Mouse (Mus musculus): ENCODE results near the gene Art5. TPM values are rescaled to one million over a fixed set of nuclear protein-coding genes. Genes with fewer than 3 reads are reported as not detected.

Art5 gene
- polyA plus RNA-seq, 1 experiment from 2014 or later: 1.9 TPM

DNA sequence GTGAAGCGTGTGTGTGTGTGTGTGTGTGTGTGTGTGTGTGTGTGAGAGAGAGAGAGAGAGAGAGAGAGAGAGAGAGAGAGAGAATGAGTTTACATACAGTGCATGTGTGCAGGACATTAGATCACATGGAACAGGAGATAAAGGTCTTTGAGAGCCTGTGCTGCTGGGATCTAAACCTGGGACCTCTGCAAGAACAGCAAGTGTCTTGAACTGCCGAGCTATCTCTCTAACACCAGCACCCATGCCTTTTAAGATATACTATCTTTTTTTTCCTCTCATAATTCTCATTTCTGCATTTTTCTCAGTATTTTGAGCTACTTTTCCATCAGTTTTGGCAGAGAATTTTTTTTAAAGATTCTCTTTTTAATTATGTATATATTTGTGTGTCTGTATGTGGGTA lies 5.7 kb downstream of the Art5 start:
- WGBS: 85% methylated on average over 2 of the region's 2 CpGs
- Histone ChIP-seq H3K9me3 (replicated peaks) (no peaks in the 10 kb centered on the region), H3K27ac (replicated peaks) (no peak overlapping the region), H3K4me1 (peaks cover 49% of the 10 kb centered on the region), H3K4me3 (no peak overlapping the region), H3K36me3 (no peaks in the 10 kb centered on the region), H3K27me3 (ENCODE audit: low read depth, poor library complexity, severe bottlenecking) (peaks cover 28% of the 10 kb centered on the region)
- DNase-seq (ENCODE audit: low spot score): no peak

GRCm38 (mm10) chr7:102102696-102103095 lies 6.6 kb downstream of the Art5 start:
- Histone ChIP-seq H3K4me1 (peaks cover 49% of the 10 kb centered on the region), H3K9me3 (replicated peaks) (no peaks in the 10 kb centered on the region), H3K27me3 (ENCODE audit: low read depth, poor library complexity, severe bottlenecking) (peaks cover 29% of the 10 kb centered on the region), H3K27ac (replicated peaks) (no peak overlapping the region), H3K4me3 (no peak overlapping the region), H3K36me3 (no peaks in the 10 kb centered on the region)
- WGBS: 45% methylated on average over 6 of the region's 6 CpGs
- no peak for DNase-seq (ENCODE audit: low spot score)

DNA sequence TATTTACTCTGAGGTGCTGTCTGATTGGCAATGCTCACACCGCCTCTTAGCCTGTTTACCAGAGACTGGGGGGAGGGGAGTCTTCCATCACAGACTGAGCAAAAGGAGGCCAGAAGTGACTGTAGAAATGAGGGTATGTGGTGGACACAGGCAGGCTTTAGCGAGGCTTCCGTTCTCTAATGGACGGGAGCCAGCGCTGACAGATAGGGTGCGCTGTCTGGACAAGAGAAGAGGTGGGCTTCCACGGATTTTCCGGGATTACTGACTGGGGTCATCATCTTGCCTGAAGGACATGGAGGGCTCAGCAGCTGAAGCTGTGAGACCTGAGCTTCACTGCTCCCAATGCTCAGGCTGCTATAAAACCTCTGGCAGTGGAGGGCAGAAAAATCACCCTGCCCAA lies 7.0 kb downstream of the Art5 start:
- Histone ChIP-seq H3K27me3 (ENCODE audit: low read depth, poor library complexity, severe bottlenecking) (peaks cover 26% of the 10 kb centered on the region), H3K9me3 (replicated peaks) (no peaks in the 10 kb centered on the region), H3K27ac (replicated peaks) (no peak overlapping the region), H3K36me3 (0 out of 2 replicates have a peak, but pooled peaks cover under 1% of the 10 kb centered on the region), H3K4me3 (no peak overlapping the region), H3K4me1 (peaks cover 48% of the 10 kb centered on the region)
- 47% methylated on average over 8 of the region's 8 CpGs for WGBS
- DNase-seq (ENCODE audit: low spot score): no peak

DNA sequence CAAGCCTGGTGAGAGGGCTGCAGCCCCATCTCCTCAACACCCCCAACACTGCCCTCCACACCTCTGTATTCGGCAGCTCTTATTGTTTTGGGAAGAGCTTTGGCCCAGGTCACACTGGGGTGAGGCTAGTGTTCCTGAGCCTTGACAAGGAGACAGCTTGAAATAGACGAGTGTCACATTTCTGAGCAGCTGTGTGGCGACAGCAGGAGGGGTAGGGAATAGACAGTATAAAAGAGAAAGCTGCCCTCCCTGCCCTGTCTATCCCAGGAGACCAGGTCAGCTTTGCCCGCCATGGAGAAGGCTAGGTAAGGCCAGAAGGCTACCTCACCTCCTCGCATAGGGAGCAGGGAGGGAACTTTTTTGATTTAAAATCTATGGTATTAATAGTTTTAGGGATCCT lies 7.8 kb downstream of the Art5 start, which contains the start of gene Art1:
Art1 (plus strand) TSS at position 257 of the 400 bp plus-strand sequence.
- no peak for DNase-seq (ENCODE audit: low spot score)
- 48% methylated on average over 5 of the region's 5 CpGs for WGBS
- Histone ChIP-seq H3K36me3 (0 out of 2 replicates have a peak, but pooled peaks cover 4% of the 10 kb centered on the region), H3K27me3 (ENCODE audit: low read depth, poor library complexity, severe bottlenecking) (peaks cover 23% of the 10 kb centered on the region), H3K9me3 (replicated peaks) (no peaks in the 10 kb centered on the region), H3K4me1 (peaks cover 41% of the 10 kb centered on the region), H3K4me3 (no peak within 1 kb of the TSS; the same call in 1 of the 2 replicates), H3K27ac (replicated peaks) (peak within 1 kb of the TSS; percentile 76)

- WGBS: 61% methylated on average over 5 of the region's 5 CpGs
These were observed 8.4 kb downstream of the Art5 start for GRCm38 (mm10) chr7:102100868-102101267.

DNA sequence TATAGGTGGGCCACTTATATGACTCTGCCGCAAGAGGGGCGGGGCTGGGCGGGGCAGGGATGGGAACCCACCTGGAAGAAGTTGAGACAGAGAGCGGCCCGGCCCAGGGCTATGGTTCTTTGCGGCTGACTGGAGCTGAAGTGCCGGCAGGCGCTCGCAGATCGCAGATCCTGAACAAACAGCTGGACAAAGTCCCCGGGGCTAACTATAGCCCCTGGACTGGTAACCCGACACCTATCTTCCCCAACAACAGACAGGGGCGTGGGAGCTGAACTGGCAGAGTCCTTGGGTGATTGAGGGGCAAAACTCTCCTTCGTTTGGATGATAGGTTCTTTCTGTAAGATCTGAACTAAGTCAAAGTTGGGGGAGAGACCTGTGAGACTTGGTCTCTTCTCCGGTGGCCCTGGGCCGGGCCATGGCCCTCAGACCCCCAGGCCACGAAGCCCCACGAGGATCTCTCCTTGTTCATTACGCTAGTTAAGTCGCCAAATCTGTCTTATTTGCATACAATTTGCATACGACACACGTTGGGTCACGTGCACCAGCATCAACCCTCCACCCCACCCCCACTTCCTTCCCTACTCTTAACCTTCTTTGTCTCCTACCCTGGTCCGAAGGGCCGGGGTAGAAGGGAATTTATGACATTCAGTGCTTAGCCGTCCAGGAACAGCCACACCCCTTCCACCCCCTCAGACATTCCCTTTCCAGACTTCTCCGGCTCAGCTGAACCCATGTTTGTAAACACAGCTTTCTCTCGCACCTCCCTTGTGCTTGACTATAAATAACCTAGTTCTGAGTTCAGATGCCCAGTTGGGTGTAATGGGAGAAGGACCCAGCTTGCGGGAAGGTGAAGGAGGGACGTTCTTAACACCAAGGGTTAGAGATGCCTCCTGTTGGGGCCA lies 9.3 kb downstream of the Art5 start:
- WGBS: 4% methylated on average over 30 of the region's 30 CpGs
- peak overlapping the region; percentile 76 for H3K27ac ChIP-seq (replicated peaks)
- H3K4me3 ChIP-seq: peak overlapping the region; percentile 47
- H3K4me1 ChIP-seq: peaks cover 40% of the 10 kb centered on the region
- H3K36me3 ChIP-seq: peaks cover 7% of the 10 kb centered on the region; the same call in 1 of the 2 replicates
- H3K9me3 ChIP-seq (replicated peaks): no peaks in the 10 kb centered on the region
- DNase-seq (ENCODE audit: low spot score): peak; percentile 53
- peaks cover 18% of the 10 kb centered on the region for H3K27me3 ChIP-seq (ENCODE audit: low read depth, poor library complexity, severe bottlenecking)

More at GRCm38 (mm10) chr7:102100868-102101267, 8.4 kb downstream of the Art5 start:
- H3K27ac ChIP-seq (replicated peaks): peak overlapping the region; percentile 76
- H3K9me3 ChIP-seq (replicated peaks): no peaks in the 10 kb centered on the region
- H3K27me3 ChIP-seq (ENCODE audit: low read depth, poor library complexity, severe bottlenecking): peaks cover 21% of the 10 kb centered on the region
- H3K36me3 ChIP-seq: peaks cover 6% of the 10 kb centered on the region; the same call in 1 of the 2 replicates
- no peak for DNase-seq (ENCODE audit: low spot score)
- no peak overlapping the region for H3K4me3 ChIP-seq
- H3K4me1 ChIP-seq: peaks cover 40% of the 10 kb centered on the region

- Histone ChIP-seq H3K27ac (replicated peaks) (no peak overlapping the region), H3K36me3 (peaks cover 80% of the 10 kb centered on the region), H3K27me3 (ENCODE audit: low read depth, poor library complexity, severe bottlenecking) (no peaks in the 10 kb centered on the region), H3K4me1 (no peaks in the 10 kb centered on the region), H3K4me3 (no peak overlapping the region), H3K9me3 (replicated peaks) (no peaks in the 10 kb centered on the region)
- 93% methylated on average over 4 of the region's 4 CpGs for WGBS
- DNase-seq (ENCODE audit: low spot score): no peak
These were observed 22.0 kb downstream of the Art5 start for GRCm38 (mm10) chr7:102087336-102087735.

DNA sequence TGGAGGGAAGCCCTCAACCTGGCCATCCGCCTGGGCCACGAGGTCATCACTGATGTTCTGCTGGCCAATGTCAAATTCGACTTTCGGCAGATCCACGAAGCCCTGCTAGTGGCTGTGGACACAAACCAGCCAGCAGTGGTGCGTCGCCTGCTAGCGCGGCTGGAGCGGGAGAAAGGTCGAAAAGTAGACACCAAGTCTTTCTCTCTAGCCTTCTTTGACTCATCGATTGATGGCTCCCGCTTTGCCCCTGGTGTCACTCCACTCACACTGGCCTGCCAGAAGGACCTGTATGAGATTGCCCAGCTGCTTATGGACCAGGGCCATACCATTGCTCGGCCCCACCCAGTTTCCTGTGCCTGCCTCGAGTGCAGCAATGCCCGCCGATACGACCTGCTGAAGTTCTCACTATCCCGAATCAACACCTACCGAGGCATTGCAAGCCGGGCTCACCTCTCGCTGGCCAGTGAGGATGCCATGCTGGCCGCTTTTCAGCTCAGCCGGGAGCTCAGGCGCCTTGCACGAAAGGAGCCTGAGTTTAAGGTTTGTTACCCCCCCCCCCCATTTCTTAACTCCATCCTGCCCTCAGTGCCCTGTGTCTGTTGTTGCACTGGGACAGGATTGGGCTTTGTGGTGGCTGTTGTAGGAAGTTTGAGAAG lies 25.1 kb downstream of the Art5 start:
- no peaks in the 10 kb centered on the region for H3K27me3 ChIP-seq (ENCODE audit: low read depth, poor library complexity, severe bottlenecking)
- no peaks in the 10 kb centered on the region for H3K4me1 ChIP-seq
- no peak overlapping the region for H3K27ac ChIP-seq (replicated peaks)
- no peak for DNase-seq (ENCODE audit: low spot score)
- H3K4me3 ChIP-seq: no peak overlapping the region
- H3K36me3 ChIP-seq: peaks cover 91% of the 10 kb centered on the region
- no peaks in the 10 kb centered on the region for H3K9me3 ChIP-seq (replicated peaks)
- 92% methylated on average over 26 of the region's 26 CpGs for WGBS

- Histone ChIP-seq H3K36me3 (peaks cover 92% of the 10 kb centered on the region), H3K9me3 (replicated peaks) (no peaks in the 10 kb centered on the region), H3K4me3 (no peak within 1 kb of the TSS), H3K27ac (replicated peaks) (no peak within 1 kb of the TSS), H3K4me1 (no peaks in the 10 kb centered on the region), H3K27me3 (ENCODE audit: low read depth, poor library complexity, severe bottlenecking) (no peaks in the 10 kb centered on the region)
- 88% methylated on average over 5 of the region's 5 CpGs for WGBS
- no peak for DNase-seq (ENCODE audit: low spot score)
These were observed 26.5 kb downstream of the Art5 start, which contains the start of gene Trpc2 for GRCm38 (mm10) chr7:102082816-102083215. TSS of gene Trpc2 (plus strand) at chr7:102083116.

DNA sequence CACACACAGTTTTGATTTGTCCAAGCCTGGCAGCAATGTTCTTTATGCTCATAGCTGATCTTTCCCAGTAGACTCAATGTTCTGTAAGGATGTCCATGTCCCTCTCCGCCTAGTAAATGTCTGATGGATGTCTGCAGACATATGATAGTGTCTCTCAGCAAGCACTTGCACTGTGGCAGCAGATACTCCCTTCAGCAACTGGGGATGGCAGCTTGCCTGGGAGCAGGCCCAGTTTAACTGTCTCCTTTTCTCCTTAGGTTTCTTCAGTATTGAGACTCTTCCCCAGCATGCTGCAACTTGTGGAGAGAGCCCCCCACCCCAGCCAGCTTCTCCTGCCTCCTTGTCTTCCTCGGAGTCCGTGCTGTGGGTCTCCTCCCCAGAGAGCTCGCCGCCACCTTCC lies 27.5 kb downstream of the Art5 start:
- Histone ChIP-seq H3K9me3 (replicated peaks) (no peaks in the 10 kb centered on the region), H3K4me3 (no peak overlapping the region), H3K36me3 (peaks cover 96% of the 10 kb centered on the region), H3K27me3 (ENCODE audit: low read depth, poor library complexity, severe bottlenecking) (no peaks in the 10 kb centered on the region), H3K27ac (replicated peaks) (no peak overlapping the region), H3K4me1 (no peaks in the 10 kb centered on the region)
- DNase-seq (ENCODE audit: low spot score): no peak
- WGBS: 95% methylated on average over 5 of the region's 5 CpGs

- no peak for DNase-seq (ENCODE audit: low spot score)
- H3K27ac ChIP-seq (replicated peaks): no peak overlapping the region
- WGBS: 95% methylated on average over 8 of the region's 8 CpGs
- H3K4me1 ChIP-seq: no peaks in the 10 kb centered on the region
- H3K4me3 ChIP-seq: no peak overlapping the region
- H3K36me3 ChIP-seq: peaks cover 97% of the 10 kb centered on the region
- H3K27me3 ChIP-seq (ENCODE audit: low read depth, poor library complexity, severe bottlenecking): no peaks in the 10 kb centered on the region
- no peaks in the 10 kb centered on the region for H3K9me3 ChIP-seq (replicated peaks)
These were observed 29.0 kb downstream of the Art5 start for GRCm38 (mm10) chr7:102080311-102080710.

GRCm38 (mm10) chr7:102078517-102078916 lies 30.8 kb downstream of the Art5 start:
- Histone ChIP-seq H3K9me3 (replicated peaks) (no peaks in the 10 kb centered on the region), H3K36me3 (peaks cover 97% of the 10 kb centered on the region), H3K27me3 (ENCODE audit: low read depth, poor library complexity, severe bottlenecking) (no peaks in the 10 kb centered on the region), H3K4me3 (no peak overlapping the region), H3K27ac (replicated peaks) (no peak overlapping the region), H3K4me1 (no peaks in the 10 kb centered on the region)
- WGBS: 82% methylated on average over 7 of the region's 7 CpGs
- DNase-seq (ENCODE audit: low spot score): no peak
